Mouse (Mus musculus) ES-E14 (cell line): ENCODE measurements at regions not wholly inside any gene's neighbourhood (a gene's known extent, or its start where the extent isn't known, plus 50 kb on each side); places are given as distances from the start of the nearest gene placed in this dataset.

Experiments
- DNase-seq: peaks from one replicate; pipeline ENCODE4 v3.0.0-alpha.2; 2013; ENCODE audit warnings: low read depth, low spot score
- H3K27ac ChIP-seq: 2 replicates; pipeline ENCODE4 v1.5.1; 2012; ENCODE audit warnings: low read depth, mild to moderate bottlenecking, low read length, moderate library complexity, mixed read lengths; ENCODE audit not compliant: poor library complexity, insufficient read depth, severe bottlenecking
- H3K36me3 ChIP-seq: 2 replicates; pipeline ENCODE4 v1.6.1; 2012; ENCODE audit warnings: mild to moderate bottlenecking, low read length, moderate library complexity, mixed read lengths; ENCODE audit not compliant: control insufficient read depth, poor library complexity, insufficient read depth, severe bottlenecking
- H3K4me1 ChIP-seq, 2 experiments: fragments of 150-350 bp in 1 of 2; sonication (generic) in 1 of 2; 2 replicates each; pipeline ENCODE4 v1.6.1; 2012; ENCODE audit warnings: low read length in 2 of 2, mild to moderate bottlenecking in 1 of 2, mixed read lengths in 1 of 2; ENCODE audit not compliant: control insufficient read depth in 2 of 2, insufficient read depth in 2 of 2, poor library complexity in 1 of 2
- H3K4me3 ChIP-seq, 2 experiments: fragments of 150-350 bp in 1 of 2; sonication (generic) in 1 of 2; 2 replicates each; pipeline ENCODE4 v1.5.1; 2012; ENCODE audit warnings: low read length in 2 of 2, low read depth in 1 of 2, mild to moderate bottlenecking in 1 of 2, mixed read lengths in 1 of 2; ENCODE audit not compliant: insufficient read depth in 1 of 2, poor library complexity in 1 of 2, severe bottlenecking in 1 of 2
- H3K9ac ChIP-seq: 2 replicates; pipeline ENCODE4 v1.6.1; 2012; ENCODE audit warnings: low read depth, mild to moderate bottlenecking, low read length, mixed read lengths; ENCODE audit not compliant: poor library complexity, insufficient read depth, severe bottlenecking
- H3K9me3 ChIP-seq: fragments of 150-350 bp; sonication (generic); 2 replicates; pipeline ENCODE4 v1.6.1; 2012; ENCODE audit warnings: low read depth, mild to moderate bottlenecking, low read length; ENCODE audit not compliant: control insufficient read depth, insufficient read depth
- CHD2 ChIP-seq: IDR thresholded peaks from 2 replicates; pipeline ENCODE4 v1.6.1; 2014; ENCODE audit warnings: mild to moderate bottlenecking, low read depth, low read length, inconsistent platforms
- HCFC1 ChIP-seq: IDR thresholded peaks from 2 replicates; pipeline ENCODE4 v1.6.1; 2012; ENCODE audit warnings: low read length, inconsistent platforms, borderline replicate concordance; ENCODE audit not compliant: insufficient read depth
- MAFK ChIP-seq: IDR thresholded peaks from 2 replicates; pipeline ENCODE4 v1.6.1; 2014; ENCODE audit warnings: mild to moderate bottlenecking, low read depth, low read length, inconsistent platforms; ENCODE audit not compliant: insufficient read depth
- ZC3H11A ChIP-seq: IDR thresholded peaks from 2 replicates; pipeline ENCODE4 v1.6.1; 2012; ENCODE audit warnings: low read depth, mild to moderate bottlenecking, inconsistent platforms, low read length, borderline replicate concordance
- ZNF384 ChIP-seq: IDR thresholded peaks from 2 replicates; pipeline ENCODE4 v1.6.1; 2012; ENCODE audit warnings: low read depth, low read length, inconsistent platforms
- in situ Hi-C, 2 experiments: fragments of 600-800 bp; cut with MboI; formaldehyde crosslinking; loops; one replicate each; pipeline ENCODE4 v1.15.1; 2025; ENCODE audit warnings: low sequenced_read_pairs in 2 of 2, inconsistent platforms in 1 of 2; ENCODE audit not compliant: unreplicated experiment in 2 of 2

- no peak for DNase-seq
- Histone ChIP-seq H3K9ac (no peak overlapping the region), H3K27ac (no peak overlapping the region), H3K36me3 (no peaks in the 10 kb centered on the region), H3K4me3 (no peak overlapping the region), H3K9me3 (no peaks in the 10 kb centered on the region), H3K4me1 (no peaks in the 10 kb centered on the region)
- in situ Hi-C loops = no loop called here
- no peak for TF ChIP-seq MAFK
- no peak for TF ChIP-seq CHD2
- no peak for TF ChIP-seq ZC3H11A
- TF ChIP-seq HCFC1 = no peak
- no peak for TF ChIP-seq ZNF384
These were observed 176.4 kb downstream of the Rps15a start for GRCm38 (mm10) chr7:117939618-117940017.

GRCm38 (mm10) chr7:117934908-117935307 lies 181.1 kb downstream of the Rps15a start:
- TF ChIP-seq ZNF384 (no peak), MAFK (no peak), CHD2 (no peak), HCFC1 (no peak), ZC3H11A (no peak)
- no peaks in the 10 kb centered on the region for H3K36me3 ChIP-seq
- in situ Hi-C loops = no loop called here
- no peaks in the 10 kb centered on the region for H3K4me1 ChIP-seq
- no peak overlapping the region for H3K27ac ChIP-seq
- H3K9me3 ChIP-seq = no peaks in the 10 kb centered on the region
- no peak overlapping the region for H3K9ac ChIP-seq
- no peak for DNase-seq
- no peak overlapping the region for H3K4me3 ChIP-seq

GRCm38 (mm10) chr7:117931234-117931895 lies 184.6 kb downstream of the Rps15a start:
- no peak overlapping the region for H3K27ac ChIP-seq
- no peak for TF ChIP-seq HCFC1
- no peak for TF ChIP-seq MAFK
- no peak for TF ChIP-seq ZNF384
- no peak for TF ChIP-seq CHD2
- no peak for TF ChIP-seq ZC3H11A
- no peak overlapping the region for H3K4me3 ChIP-seq
- no peaks in the 10 kb centered on the region for H3K4me1 ChIP-seq
- in situ Hi-C loops = no loop called here
- H3K36me3 ChIP-seq = no peaks in the 10 kb centered on the region
- H3K9me3 ChIP-seq = no peaks in the 10 kb centered on the region
- H3K9ac ChIP-seq = no peak overlapping the region
- no peak for DNase-seq

- H3K4me1 ChIP-seq = no peaks in the 10 kb centered on the region
- no peak overlapping the region for H3K4me3 ChIP-seq
- DNase-seq = no peak
- H3K27ac ChIP-seq = no peak overlapping the region
- no peaks in the 10 kb centered on the region for H3K36me3 ChIP-seq
- in situ Hi-C loops = no loop called here
- no peaks in the 10 kb centered on the region for H3K9me3 ChIP-seq
- H3K9ac ChIP-seq = no peak overlapping the region
- TF ChIP-seq HCFC1 = no peak
- TF ChIP-seq ZC3H11A = no peak
- TF ChIP-seq ZNF384 = no peak
- TF ChIP-seq MAFK = no peak
- no peak for TF ChIP-seq CHD2
These were observed 185.6 kb downstream of the Rps15a start for GRCm38 (mm10) chr7:117930392-117930791.

- no peaks in the 10 kb centered on the region for H3K9me3 ChIP-seq
- no peaks in the 10 kb centered on the region for H3K36me3 ChIP-seq
- TF ChIP-seq CHD2 (no peak), MAFK (no peak), HCFC1 (no peak), ZC3H11A (no peak), ZNF384 (no peak)
- H3K4me1 ChIP-seq = no peaks in the 10 kb centered on the region
- H3K27ac ChIP-seq = no peak overlapping the region
- no peak overlapping the region for H3K9ac ChIP-seq
- in situ Hi-C loops = no loop called here
- DNase-seq = no peak
- no peak overlapping the region for H3K4me3 ChIP-seq
These were observed 189.6 kb downstream of the Rps15a start for GRCm38 (mm10) chr7:117926396-117926795.
